In the genomic region with DNA sequence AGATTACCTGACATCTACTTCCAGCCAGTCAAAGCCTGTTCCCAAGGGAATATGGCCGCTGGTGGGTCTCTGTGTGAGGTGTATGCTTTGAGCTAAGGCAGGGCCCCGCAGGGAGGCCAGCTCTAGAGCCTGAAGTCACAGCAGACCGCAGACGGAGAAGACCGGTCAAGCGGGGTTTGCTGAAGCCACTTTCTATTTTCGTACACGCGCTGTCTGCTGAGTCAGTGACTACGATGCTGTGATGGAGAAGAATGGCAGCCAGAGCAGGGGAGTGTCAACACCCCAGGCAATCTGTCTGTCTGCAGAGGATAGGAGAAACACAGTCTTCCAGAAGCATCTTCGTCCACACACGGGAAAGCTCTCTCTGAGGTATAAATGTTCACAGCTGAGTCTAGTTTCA, we compare ENCODE assay signal across 10 mouse cellular contexts.
DNase-seq lines count a peak whose midpoint lies in the region; ATAC-seq lines count a peak whose summit lies in the region.
"Had no signal": no experiment of that assay in that cellular context is flagged by ENCODE, and none has a peak within 500 bp of the region (broad histone marks: within the 10 kb centered on the region; RNA-seq: fewer than 3 reads in every experiment).

No protein-coding gene starts in this region.

- H3K4me1 ChIP-seq in intestine, embryonic 15.5 days (replicated peaks): peaks cover 27% of the 10 kb centered on the region
- peaks cover 28% of the 10 kb centered on the region for H3K4me1 ChIP-seq in intestine, embryonic 16.5 days (ENCODE audit: control insufficient read depth, insufficient read depth, low read length)
- H3K4me1 ChIP-seq in heart, embryonic 15.5 days (replicated peaks): peaks cover 36% of the 10 kb centered on the region

- DNase-seq in cerebellum, postnatal 4 days (ENCODE audit: low spot score in 2 of 2): no peak
- DNase-seq in cerebellum, postnatal 25 days: peak; percentile 63 to 65
- DNase-seq in spleen, postnatal 36 days (ENCODE audit: low spot score in 2 of 2): no peak
- DNase-seq in c-Kit-positive CD71-positive TER-119-positive erythroid progenitor cells, embryonic 14.5 days (ENCODE audit: low spot score): no peak
- DNase-seq: kidney, postnatal 25 days had no signal

- H3K9me3 ChIP-seq in intestine, embryonic 15.5 days: no peaks in the 10 kb centered on the region
- H3K9me3 ChIP-seq in intestine, embryonic 16.5 days (ENCODE audit: control insufficient read depth, low read length): no peaks in the 10 kb centered on the region
- no peaks in the 10 kb centered on the region for H3K9me3 ChIP-seq in heart, embryonic 15.5 days (replicated peaks)
- H3K9me3 ChIP-seq: limb, embryonic 15.5 days had no signal

- no peaks in the 10 kb centered on the region for H3K27me3 ChIP-seq in intestine, embryonic 15.5 days (replicated peaks)
- no peaks in the 10 kb centered on the region for H3K27me3 ChIP-seq in intestine, embryonic 16.5 days (replicated peaks; ENCODE audit: control insufficient read depth, insufficient read depth, low read length)
- no peaks in the 10 kb centered on the region for H3K27me3 ChIP-seq in heart, embryonic 15.5 days
- H3K27me3 ChIP-seq: limb, embryonic 15.5 days had no signal

- H3K27ac ChIP-seq in intestine, embryonic 15.5 days: 0 out of 2 replicates have a peak overlapping the region, but pooled peaks have one; percentile 29
- no peak overlapping the region for H3K27ac ChIP-seq in intestine, embryonic 16.5 days (ENCODE audit: low read length)
- peak overlapping the region; percentile 63 for H3K27ac ChIP-seq in heart, embryonic 15.5 days

- H3K9ac ChIP-seq in intestine, embryonic 15.5 days: peak overlapping the region; percentile 12; the same call in 1 of the 2 replicates
- H3K9ac ChIP-seq in intestine, embryonic 16.5 days (ENCODE audit: low read depth, low read length): no peak overlapping the region
- no peak overlapping the region for H3K9ac ChIP-seq in heart, embryonic 15.5 days
- H3K9ac ChIP-seq: limb, embryonic 15.5 days had no signal

- 49% methylated on average over 12 of the region's 12 CpGs for WGBS in intestine, embryonic 15.5 days
- 59% methylated on average over 12 of the region's 12 CpGs for WGBS in intestine, embryonic 16.5 days
- 31% methylated on average over 12 of the region's 12 CpGs for WGBS in heart, embryonic 15.5 days

- no peak overlapping the region for H3K4me3 ChIP-seq in intestine, embryonic 15.5 days (replicated peaks)
- no peak overlapping the region for H3K4me3 ChIP-seq in intestine, embryonic 16.5 days (ENCODE audit: low read length)
- H3K4me3 ChIP-seq in heart, embryonic 15.5 days: no peak overlapping the region
- H3K4me3 ChIP-seq: limb, embryonic 15.5 days had no signal

- H3K36me3 ChIP-seq in intestine, embryonic 15.5 days: peaks cover 16% of the 10 kb centered on the region
- H3K36me3 ChIP-seq in intestine, embryonic 16.5 days (ENCODE audit: control insufficient read depth, insufficient read depth, low read length): 0 out of 2 replicates have a peak, but pooled peaks cover 6% of the 10 kb centered on the region
- peaks cover 15% of the 10 kb centered on the region for H3K36me3 ChIP-seq in heart, embryonic 15.5 days

- H3K4me2 ChIP-seq in intestine, embryonic 15.5 days (replicated peaks): no peak overlapping the region
- no peak overlapping the region for H3K4me2 ChIP-seq in intestine, embryonic 16.5 days (ENCODE audit: low read depth, low read length)
- no peak overlapping the region for H3K4me2 ChIP-seq in heart, embryonic 15.5 days
- H3K4me2 ChIP-seq: limb, embryonic 15.5 days had no signal

- ATAC-seq in cerebellum, adult (ENCODE audit: insufficient number of reproducible peaks, low FRiP score, low TSS enrichment): peak; percentile 42; the same call in 1 of the 2 replicates
- no peak for ATAC-seq in intestine, embryonic 15.5 days
- ATAC-seq in intestine, embryonic 16.5 days: no peak
- ATAC-seq in heart, embryonic 15.5 days (replicated peaks; ENCODE audit: insufficient number of reproducible peaks, insufficient read depth, low FRiP score, low read depth): 0 out of 2 replicates have a peak, but pooled peaks have one; percentile 37

Comparison
In these comparisons a context has a peak if more than half of its experiments do, and no peak if none do; other contexts are left out.
1. DNase-seq: peak in cerebellum, postnatal 25 days (2 of 2); none in cerebellum, postnatal 4 days (0 of 2), spleen, postnatal 36 days (0 of 2) and c-Kit-positive CD71-positive TER-119-positive erythroid progenitor cells, embryonic 14.5 days (single experiment).
2. ATAC-seq: peak in cerebellum, adult (single experiment) and heart, embryonic 15.5 days (single experiment); none in intestine, embryonic 15.5 days (single experiment) and intestine, embryonic 16.5 days (single experiment).